Mouse (Mus musculus) erythroid progenitor cell, adult 5-6 weeks (primary cell): ENCODE measurements around the gene Slc25a21. TPM values are rescaled to one million over a fixed set of nuclear protein-coding genes. Genes with fewer than 3 reads are reported as not detected.

Source experiments
- ATAC-seq: replicated peaks from 2 replicates; pipeline ENCODE4 v1.8.0; 2016; ENCODE audit warnings: moderate number of reproducible peaks, mild to moderate bottlenecking, moderate TSS enrichment, inconsistent platforms; ENCODE audit not compliant: poor library complexity, low FRiP score, severe bottlenecking
- total RNA-seq, 2 experiments: library from RNA; stranded (forward) in 1 of 2; stranded (reverse) in 1 of 2; fragments of 150-400 nt in 1 of 2; fragments of 186-747, 209-891 nt in 1 of 2; gene quantifications; 2 replicates each; pipeline versions ENCODE4 v1.2.3 to v1.2.4; 2015 to 2017; ENCODE audit warnings: low replicate concordance in 2 of 2

Slc25a21 gene
- total RNA-seq, 2 experiments from 2014 or later: 71.3 to 117 TPM

GRCm38 (mm10) chr12:57186126-57186525 is 11.1 kb downstream of the Slc25a21 start:
- peak; percentile 42 for ATAC-seq

GRCm38 (mm10) chr12:57185475-57185874 is 11.8 kb downstream of the Slc25a21 start:
- ATAC-seq: peak; percentile 88

GRCm38 (mm10) chr12:57184401-57185147 is 12.7 kb downstream of the Slc25a21 start:
- ATAC-seq: peak; percentile 78

GRCm38 (mm10) chr12:57179465-57180188 is 17.6 kb downstream of the Slc25a21 start:
- ATAC-seq: no peak

GRCm38 (mm10) chr12:57178818-57179217 is 18.5 kb downstream of the Slc25a21 start:
- no peak for ATAC-seq

- no peak for ATAC-seq
Measured at GRCm38 (mm10) chr12:57163294-57163693, 34.0 kb downstream of the Slc25a21 start.

- ATAC-seq: no peak
Measured at GRCm38 (mm10) chr12:57162840-57163239, 34.4 kb downstream of the Slc25a21 start.

- ATAC-seq: no peak
Measured at GRCm38 (mm10) chr12:57159904-57160303, 37.4 kb downstream of the Slc25a21 start.

- ATAC-seq: no peak
Measured at GRCm38 (mm10) chr12:57158266-57158665, 39.0 kb downstream of the Slc25a21 start.

GRCm38 (mm10) chr12:57138937-57139336 is 58.3 kb downstream of the Slc25a21 start:
- no peak for ATAC-seq

- ATAC-seq: no peak
Measured at GRCm38 (mm10) chr12:57137809-57138208, 59.5 kb downstream of the Slc25a21 start.

GRCm38 (mm10) chr12:57118602-57119001 is 78.7 kb downstream of the Slc25a21 start:
- ATAC-seq: no peak

GRCm38 (mm10) chr12:57115516-57115915 is 81.8 kb downstream of the Slc25a21 start:
- ATAC-seq: no peak; the same call in 1 of the 2 replicates

- no peak for ATAC-seq
Measured at GRCm38 (mm10) chr12:57109363-57109762, 87.9 kb downstream of the Slc25a21 start.

GRCm38 (mm10) chr12:57102322-57102721 is 95.0 kb downstream of the Slc25a21 start:
- ATAC-seq: no peak

GRCm38 (mm10) chr12:57100549-57100948 is 96.7 kb downstream of the Slc25a21 start:
- peak; percentile 46 for ATAC-seq

- no peak for ATAC-seq
Measured at GRCm38 (mm10) chr12:57099066-57099465, 98.2 kb downstream of the Slc25a21 start.

GRCm38 (mm10) chr12:57098371-57098770 is 98.9 kb downstream of the Slc25a21 start:
- ATAC-seq: no peak

GRCm38 (mm10) chr12:57093107-57093506 is 104.2 kb downstream of the Slc25a21 start:
- ATAC-seq: no peak

GRCm38 (mm10) chr12:57084519-57084918 is 112.8 kb downstream of the Slc25a21 start:
- no peak for ATAC-seq

- ATAC-seq: no peak
Measured at GRCm38 (mm10) chr12:57083533-57083932, 113.7 kb downstream of the Slc25a21 start.
